Mouse (Mus musculus) erythroid progenitor cell, adult 5-6 weeks (primary cell): ENCODE measurements around the gene Tas1r3. TPM values are rescaled to one million over a fixed set of nuclear protein-coding genes. Genes with fewer than 3 reads are reported as not detected.
A peak's percentile ranks its signal among the peaks of the same experiment; 100 is the strongest.

Experiments used
- ATAC-seq: replicated peaks from 2 replicates; pipeline ENCODE4 v1.8.0; 2016; ENCODE audit warnings: moderate number of reproducible peaks, mild to moderate bottlenecking, moderate TSS enrichment, inconsistent platforms; ENCODE audit not compliant: poor library complexity, low FRiP score, severe bottlenecking
- total RNA-seq, 2 experiments: library from RNA; stranded (forward) in 1 of 2; stranded (reverse) in 1 of 2; fragments of 150-400 nt in 1 of 2; fragments of 186-747, 209-891 nt in 1 of 2; gene quantifications; 2 replicates each; pipeline versions ENCODE4 v1.2.3 to v1.2.4; 2015 to 2017; ENCODE audit warnings: low replicate concordance in 2 of 2

Gene Tas1r3
- total RNA-seq, 2 experiments from 2014 or later = 0.84 to 2.3 TPM

DNA sequence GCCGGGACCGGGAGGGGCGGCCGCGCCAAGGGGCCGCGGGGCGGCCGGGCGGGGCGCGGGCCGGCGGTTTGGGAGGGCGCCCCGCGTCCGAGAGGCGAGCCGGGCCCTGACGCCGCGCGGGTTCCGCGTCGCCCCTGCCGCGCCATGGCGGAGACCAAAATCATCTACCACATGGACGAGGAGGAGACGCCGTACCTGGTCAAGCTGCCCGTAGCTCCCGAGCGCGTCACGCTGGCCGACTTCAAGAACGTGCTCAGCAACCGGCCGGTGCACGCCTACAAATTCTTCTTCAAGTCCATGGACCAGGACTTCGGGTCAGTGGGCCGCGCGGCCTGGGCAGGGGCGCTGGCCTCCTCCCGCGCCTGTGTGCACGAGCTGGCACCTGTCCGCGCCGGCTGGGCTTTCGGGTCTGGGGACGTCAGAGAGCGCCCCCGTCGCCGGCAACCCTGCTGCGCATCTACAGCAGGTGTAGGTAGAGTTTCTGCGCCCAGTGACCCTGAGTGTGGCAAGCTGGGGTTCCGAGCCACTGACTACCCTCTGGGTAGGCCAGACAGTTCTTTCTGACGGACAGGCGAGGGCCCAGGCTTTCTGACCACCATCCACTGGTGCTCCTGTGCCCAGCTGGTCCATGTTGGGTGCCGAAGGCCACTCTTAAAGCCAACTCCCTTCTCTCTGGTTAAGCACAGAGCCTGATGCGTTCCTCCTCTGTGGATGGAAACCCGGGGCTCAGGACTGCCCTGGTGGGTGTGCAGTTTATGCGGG lies 15.4 kb downstream of the Tas1r3 start:
- ATAC-seq = peak; percentile 25; the same call in 1 of the 2 replicates

DNA sequence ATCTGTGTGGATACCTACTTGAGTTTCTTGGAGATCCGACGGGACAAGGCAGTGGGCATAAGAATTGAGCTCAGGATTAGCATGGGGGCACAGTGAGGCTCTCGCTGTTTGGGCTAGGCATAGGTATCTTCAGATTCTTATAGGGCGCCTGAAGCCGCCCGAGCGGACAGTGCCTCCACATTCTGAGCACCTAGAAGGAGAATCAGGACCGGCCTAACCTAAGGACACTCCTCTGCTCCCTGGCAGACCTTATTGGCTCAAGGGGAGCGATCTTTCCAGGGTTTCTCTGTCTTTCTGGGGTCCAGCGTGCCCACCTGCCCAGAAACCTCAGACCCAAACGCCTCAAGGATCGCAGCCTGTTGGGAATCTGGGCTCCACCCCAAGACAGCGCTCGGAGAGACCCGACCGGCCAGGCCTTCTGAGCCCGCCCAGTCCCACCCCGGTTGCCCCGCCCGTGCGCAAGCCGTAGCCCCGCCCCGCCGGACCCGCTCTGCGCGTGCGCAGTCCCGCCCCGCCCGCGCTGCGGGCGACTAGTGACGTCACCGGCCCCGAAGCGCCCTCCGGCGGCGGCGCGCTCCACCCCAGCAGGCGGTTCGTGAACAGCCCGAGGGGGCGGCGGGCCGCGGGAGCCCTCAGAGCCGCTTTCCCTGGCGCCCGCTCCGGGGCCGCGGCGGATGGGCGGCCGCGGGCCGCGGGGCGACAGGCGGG lies 16.1 kb downstream of the Tas1r3 start, which contains the start of gene Dvl1:
TSS of gene Dvl1 (plus strand) at position 532 of the 708 bp plus-strand sequence.
- peak; percentile 82 for ATAC-seq

GRCm38 (mm10) chr4:155843231-155843630 lies 19.9 kb downstream of the Tas1r3 start:
- ATAC-seq = no peak

- no peak for ATAC-seq
These were observed 21.4 kb downstream of the Tas1r3 start for GRCm38 (mm10) chr4:155841651-155842270.

GRCm38 (mm10) chr4:155841003-155841454 lies 22.1 kb downstream of the Tas1r3 start:
- ATAC-seq = peak; percentile 45

GRCm38 (mm10) chr4:155840076-155841002 lies 22.8 kb downstream of the Tas1r3 start:
- ATAC-seq = no peak

DNA sequence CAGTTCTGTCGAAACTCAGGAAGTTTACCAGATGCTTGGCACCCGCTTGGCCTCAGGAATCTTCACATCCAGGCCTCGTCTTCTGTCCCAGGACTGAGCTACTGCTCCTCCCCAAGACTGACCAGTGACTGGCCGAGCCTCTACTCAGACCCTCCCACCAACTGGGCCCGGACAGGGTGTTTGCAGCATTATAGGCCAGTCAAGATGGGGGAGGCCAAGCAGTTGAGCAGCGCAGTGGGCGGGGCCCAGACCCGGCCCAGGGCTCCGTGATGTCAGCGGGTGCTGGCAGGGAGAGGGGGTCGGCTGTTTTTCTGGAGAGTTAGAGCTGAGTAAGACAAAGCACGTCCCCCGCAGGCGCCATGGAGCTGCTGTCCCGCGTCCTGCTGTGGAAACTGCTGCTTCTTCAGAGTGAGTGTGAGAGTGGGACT lies 23.7 kb downstream of the Tas1r3 start, which contains the start of gene Mxra8:
TSS of gene Mxra8 (plus strand) at position 198 of the 428 bp plus-strand sequence.
- no peak for ATAC-seq

GRCm38 (mm10) chr4:155838187-155839153 lies 24.7 kb downstream of the Tas1r3 start:
- ATAC-seq = no peak

GRCm38 (mm10) chr4:155837404-155838010 lies 25.7 kb downstream of the Tas1r3 start:
- ATAC-seq = no peak

- ATAC-seq = peak; percentile 54
These were observed 29.3 kb downstream of the Tas1r3 start for GRCm38 (mm10) chr4:155833836-155834235.

DNA sequence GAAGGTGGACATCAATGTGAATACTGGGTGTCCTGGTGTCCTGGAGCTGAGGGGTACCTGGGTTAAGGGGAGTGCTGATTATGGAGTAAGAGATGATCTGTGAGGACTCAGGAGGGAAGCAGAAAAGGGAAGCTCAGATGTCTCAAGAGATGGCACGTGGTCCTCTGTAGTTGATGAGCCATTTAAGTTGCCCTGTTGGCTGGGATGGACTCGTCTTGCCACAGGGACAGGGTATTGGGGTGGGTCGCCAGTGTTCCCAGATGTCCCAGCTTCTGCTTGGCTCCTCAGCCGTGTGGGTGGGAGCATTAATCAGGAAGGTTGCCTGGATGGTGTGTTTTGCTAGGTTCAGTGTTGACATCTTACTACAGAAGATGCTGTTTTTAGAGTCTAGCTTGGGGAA lies 29.9 kb downstream of the Tas1r3 start:
- no peak for ATAC-seq

GRCm38 (mm10) chr4:155832321-155832720 lies 30.8 kb downstream of the Tas1r3 start:
- ATAC-seq = no peak

DNA sequence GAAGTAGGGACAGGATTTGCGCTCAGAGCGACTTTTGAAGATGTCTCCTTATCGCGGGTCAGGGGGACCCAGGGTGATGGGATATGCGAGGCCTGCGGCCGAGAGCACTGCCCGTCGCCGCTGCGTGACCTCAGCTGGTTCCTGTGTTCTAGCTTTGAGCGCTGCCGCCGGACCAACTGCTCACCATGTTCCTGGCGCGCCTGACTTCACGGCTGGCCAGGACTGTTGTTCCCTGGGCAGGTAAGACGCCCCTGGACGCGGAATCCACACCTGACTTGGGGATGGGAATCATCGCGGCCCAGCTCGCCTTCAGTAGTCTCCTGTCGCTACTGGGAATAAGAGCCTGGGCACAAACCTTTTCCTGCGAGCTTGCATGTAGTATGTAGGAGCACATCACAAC lies 31.3 kb downstream of the Tas1r3 start:
- peak; percentile 41 for ATAC-seq

DNA sequence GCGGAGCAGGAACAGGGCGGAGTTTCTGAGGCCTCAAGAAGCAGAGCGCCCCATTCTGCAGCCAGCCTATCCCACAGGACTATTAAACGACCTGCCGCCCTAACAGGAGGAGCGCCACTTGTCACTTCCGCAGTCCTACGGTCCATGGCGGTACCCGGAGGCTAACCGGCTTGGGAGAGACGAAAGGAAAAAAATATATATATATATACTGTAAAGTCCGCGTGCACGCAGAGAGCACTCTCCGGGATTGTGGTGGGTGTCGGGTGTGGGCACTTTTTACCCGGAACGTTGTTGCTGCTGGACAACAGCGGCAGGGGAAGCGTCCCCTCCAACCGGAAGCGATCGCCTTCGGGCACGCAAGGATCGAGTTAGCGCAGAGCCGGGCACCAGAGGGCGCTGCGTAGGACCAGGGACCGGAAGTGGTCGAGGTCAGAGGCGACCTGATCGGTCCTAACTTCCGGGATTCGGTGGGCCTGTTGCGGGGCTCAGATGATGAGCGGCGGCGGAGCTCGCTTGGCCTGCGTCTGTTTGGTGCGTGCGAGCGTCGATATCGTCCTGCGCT lies 31.9 kb downstream of the Tas1r3 start, which contains the start of gene Aurkaip1:
TSS of gene Aurkaip1 (plus strand) at position 68 of the 562 bp plus-strand sequence.
- peak; percentile 92 for ATAC-seq

- no peak for ATAC-seq
These were observed 32.6 kb downstream of the Tas1r3 start for GRCm38 (mm10) chr4:155830596-155830995.

DNA sequence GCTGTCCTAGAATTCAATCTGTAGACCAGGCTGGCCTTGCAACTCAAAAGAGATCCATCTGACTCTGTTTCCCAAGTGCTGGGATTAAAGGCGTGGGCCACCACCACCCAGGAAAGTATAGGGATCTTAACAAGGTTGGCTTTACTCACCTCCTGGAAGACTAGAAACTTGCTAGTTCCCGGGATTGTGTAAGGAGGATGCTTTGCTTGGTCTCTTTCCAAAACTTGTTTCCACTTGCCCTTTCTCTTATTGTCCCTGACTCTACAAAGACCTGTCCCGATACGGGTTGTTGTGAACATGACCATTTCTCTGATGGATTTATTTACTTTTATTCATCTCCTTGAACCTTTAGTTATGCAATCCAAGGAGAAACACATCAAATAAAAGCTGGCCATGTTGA lies 33.3 kb downstream of the Tas1r3 start:
- no peak for ATAC-seq

GRCm38 (mm10) chr4:155823443-155823842 lies 39.7 kb downstream of the Tas1r3 start:
- no peak for ATAC-seq
